Mouse (Mus musculus): Measurements from ENCODE around the gene Rprd1b. TPM values are rescaled to one million over a fixed set of nuclear protein-coding genes. Genes with fewer than 3 reads are reported as not detected.

Gene Rprd1b
- total RNA-seq, 2 experiments from 2014 or later: 23.2 to 29.3 TPM

DNA sequence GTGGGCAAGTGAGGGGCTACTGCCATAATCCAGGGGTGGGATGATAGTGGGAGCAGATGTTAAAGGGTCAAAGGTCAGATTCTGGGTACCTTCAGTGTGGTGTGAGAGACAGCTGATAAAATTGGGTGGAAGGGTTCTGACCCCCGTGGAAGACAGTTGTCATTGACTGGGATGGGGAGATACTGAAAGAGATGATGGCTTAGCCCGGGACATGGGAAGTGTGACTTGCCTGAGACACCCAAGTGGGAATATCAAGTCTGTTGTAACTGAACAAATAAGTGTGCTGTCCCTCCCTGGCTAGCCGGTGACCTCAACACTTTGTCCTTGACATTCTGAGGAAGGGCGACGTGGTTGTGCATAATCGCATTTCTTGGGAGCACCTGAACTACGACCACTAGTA is 141.5 kb downstream of the Rprd1b start:
- DNase-seq (ENCODE audit: low spot score): no peak

DNA sequence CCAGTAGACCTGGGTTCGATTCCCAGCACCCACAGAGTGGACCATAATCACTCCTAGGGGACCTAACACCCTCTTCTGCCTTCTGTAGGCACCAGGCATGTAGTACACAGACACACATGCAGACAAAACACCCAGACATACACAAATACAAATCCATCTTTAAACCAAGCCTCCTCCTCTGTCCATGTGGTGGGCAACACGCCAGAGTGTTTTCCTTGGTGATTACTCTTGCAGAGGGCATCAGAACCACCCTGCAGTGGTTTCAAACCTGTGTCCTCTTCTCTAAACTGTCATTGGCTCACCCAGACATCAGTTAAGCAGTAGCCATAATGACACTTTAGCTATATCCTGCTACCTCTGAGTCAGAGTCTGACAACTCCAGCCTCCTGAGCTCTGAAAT is 142.1 kb downstream of the Rprd1b start:
- DNase-seq (ENCODE audit: low spot score): no peak

DNA sequence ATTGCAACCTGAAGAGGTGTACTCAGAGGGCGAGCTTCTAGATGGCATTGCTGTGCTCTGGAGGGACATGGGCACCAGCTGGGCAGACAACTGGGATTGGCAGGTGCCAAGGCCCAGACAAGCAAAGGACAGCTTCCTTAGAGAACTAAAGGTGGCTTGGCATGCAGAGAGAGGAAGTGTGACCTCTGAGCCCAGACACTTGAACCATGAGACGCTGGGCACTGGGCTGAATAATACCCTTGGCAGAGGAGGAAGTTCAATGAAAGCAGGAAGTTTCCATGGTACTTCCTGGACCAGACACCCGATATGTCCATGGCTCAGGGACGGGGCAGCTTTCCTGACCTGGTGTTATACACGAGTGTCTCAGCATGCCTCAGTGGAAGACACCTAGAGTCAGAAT is 146.1 kb downstream of the Rprd1b start:
- no peak for DNase-seq (ENCODE audit: low spot score)

DNA sequence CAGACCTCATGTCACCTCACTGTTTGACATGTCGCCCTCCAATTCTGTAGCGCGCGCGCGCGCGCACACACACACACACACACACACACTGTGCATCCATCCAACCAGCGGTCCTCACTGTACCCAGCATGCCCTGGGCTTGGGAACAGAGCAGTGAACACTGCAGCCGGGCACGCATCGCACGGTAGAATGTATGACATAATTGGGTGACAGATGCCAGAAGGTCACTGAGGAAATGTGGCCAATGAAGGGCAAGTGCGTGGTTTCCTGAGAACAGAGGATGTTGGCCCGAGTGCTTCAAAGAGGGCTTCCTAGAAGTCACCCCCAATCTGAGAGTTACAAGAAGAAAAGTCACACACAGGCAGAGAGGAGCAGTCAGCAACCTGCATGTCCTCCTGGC is 146.7 kb downstream of the Rprd1b start:
- DNase-seq (ENCODE audit: low spot score): no peak

DNA sequence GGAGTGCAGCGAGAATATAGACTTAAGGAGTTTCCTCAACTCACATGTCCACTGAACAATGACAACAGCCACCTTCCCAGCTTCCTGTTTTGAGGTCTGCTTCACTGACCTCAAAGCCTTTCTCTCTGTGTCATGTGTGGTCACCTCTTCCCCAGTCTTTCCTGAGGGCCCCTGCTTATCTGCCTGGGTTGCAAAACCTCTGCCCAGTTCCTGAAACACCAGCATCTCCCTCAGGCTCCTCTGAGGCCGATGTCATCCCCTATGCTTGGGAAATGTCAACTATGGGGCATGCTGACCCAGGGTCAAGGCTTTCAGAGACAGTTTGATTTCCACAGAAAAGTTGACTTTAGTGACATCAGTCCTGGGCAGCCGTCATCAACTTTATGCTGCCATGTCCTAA is 147.1 kb downstream of the Rprd1b start:
- no peak for DNase-seq (ENCODE audit: low spot score)

DNA sequence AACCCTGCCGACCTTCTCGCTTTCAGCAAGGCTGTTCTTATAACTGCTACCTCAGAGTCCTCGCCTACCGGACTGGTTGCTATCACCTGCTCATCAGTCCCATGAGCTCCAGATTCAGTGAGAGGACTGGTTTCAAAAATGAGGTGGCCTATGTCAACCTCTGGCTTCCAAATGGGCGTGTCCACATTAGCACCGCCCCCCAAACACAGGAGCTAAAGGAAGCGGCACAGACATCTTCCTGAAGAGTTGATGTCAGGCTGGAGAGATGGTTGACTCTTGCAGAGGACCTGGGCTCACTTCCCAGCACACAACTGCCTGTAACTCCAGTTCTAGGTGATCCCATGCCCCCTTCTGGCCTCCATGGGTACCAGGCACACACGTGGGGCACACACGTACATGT is 148.5 kb downstream of the Rprd1b start:
- DNase-seq (ENCODE audit: low spot score): no peak

DNA sequence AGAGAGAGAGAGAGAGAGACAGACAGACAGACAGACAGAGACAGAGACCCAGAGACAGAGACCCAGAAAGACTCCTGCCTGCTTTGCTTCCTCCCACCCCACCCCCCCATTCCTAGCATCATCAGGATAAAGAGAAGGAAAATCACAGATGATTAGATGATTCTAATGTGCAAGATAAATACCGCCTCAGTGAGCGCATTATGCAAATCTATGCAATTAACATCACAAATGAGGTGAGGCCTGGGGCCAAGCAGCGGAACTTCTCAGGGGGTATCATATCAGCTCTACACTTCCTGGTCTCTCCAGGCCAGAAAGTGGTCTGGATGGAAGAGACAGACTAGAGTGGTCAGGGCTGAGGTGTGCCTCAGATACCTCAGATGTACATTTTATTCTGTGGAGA is 149.3 kb downstream of the Rprd1b start:
- DNase-seq (ENCODE audit: low spot score): no peak

DNA sequence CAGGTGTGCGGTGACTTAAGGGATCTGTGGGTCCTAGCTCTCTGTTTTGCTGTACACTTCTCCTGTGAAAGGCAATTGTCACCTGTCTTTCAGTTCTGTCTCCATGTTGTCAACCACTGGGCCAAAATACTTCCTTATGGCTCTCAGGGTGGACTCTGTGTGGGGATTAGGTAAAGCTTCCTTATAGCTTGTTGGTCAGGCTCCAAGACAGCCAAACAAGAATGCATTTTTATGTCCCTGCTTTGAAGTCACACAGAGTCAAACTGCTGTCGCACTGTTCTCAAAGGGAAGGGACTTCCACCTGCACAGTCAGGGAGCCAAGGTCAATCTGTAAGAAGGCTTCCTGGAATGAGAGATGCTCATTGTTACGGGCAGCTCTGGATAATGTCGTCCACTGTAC is 149.8 kb downstream of the Rprd1b start:
- no peak for DNase-seq (ENCODE audit: low spot score)

DNA sequence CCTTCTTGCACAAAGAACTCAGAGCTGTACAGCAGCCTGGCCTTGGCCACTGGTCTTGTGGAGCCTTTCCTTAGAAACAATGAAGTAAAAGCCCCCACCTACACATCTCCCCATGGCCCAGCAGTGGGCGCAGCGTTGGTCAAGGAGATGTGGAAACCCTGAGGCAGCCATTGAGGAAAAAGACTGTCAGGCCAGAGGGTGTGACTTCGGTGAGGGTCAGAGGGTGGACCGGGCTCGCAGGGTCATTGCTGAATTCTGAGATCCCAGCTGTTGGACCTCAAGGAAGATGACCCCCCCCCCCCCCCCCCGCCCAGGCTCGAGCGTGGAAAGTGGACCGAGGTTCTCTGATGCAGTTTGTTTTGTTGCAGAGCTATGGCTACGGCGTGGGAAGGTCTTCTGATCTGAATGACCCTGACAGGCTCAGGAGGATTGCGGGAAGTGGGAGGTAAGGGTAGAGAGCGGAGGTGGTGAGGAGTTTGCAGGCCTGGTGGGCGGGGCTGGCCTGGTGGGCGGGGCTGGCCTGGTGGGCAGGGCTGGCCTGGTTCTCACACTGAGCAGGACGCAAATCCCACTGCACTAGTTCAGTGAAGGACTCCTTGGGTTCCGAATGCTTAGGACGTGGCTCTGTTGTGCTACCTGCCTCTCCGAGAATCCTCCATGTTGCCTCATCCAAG is 150.5 kb downstream of the Rprd1b start:
- peak; percentile 82 for DNase-seq (ENCODE audit: low spot score)

DNA sequence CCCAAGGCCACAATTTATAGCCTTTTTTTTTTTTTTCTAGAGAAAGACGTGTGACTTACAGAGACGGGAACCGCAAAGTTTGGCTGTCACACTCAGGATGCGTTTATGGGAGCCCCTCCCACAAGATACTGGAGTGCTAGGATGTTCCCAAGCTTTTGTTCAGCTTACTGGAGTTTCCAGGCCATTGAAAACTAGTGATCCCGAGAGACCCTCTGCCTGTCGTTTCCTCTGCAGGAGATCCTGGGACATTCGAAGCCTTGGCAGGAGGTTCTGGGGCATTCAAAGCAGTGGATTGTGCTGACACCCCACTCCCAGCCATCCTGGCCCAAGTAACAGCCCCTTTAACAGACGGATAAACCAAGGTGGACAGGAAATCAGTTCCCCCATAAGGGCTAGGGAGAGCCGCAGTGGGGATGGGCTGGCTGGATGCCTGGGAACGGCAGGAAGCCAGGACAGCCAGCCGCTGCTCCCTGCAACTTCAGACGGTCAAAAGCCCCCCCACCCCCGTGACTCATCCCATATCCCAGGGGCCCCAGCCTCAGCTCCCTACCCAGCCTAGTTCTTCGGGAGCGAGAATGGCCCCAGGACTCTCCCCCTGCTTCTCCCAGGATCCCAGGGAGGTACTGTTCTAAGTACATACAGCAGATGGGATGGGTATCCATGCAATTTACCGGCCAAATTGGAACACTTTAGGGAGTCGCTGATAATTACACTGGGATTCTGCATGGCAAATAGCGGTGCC is 151.2 kb downstream of the Rprd1b start:
- DNase-seq (ENCODE audit: low spot score): peak; percentile 62

DNA sequence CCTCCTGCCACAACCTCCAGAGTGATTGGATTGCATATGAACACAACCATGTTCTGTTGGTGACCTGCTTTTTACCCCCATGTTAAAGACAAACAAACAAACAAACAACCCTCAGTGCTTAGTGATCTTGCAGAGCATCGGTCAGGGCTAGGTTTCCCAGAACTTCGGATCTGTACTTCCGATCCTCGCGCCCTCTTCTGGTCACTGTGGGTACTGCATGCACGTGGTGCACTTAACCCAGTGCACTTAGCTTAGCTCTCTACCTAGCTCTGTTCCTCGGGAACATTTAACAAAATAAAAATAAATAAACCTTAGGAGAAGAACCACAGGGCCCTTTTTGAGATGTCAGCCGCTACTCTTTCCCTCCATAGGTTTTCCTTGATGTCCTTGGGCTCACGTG is 152.5 kb downstream of the Rprd1b start:
- peak; percentile 42 for DNase-seq (ENCODE audit: low spot score)

Other genes with a start within 250 kb of the Rprd1b start
- not detected for gene Vstm2l, start 113.8 kb upstream of the Rprd1b start, total RNA-seq (2021)
- 10 to 100 TPM; 19.3 to 25.4 TPM for gene Tti1, start 64 bp upstream of the Rprd1b start, total RNA-seq (2021)
- gene Tgm2, start 117.9 kb downstream of the Rprd1b start, total RNA-seq (2021): 10 to 100 TPM; 40.7 to 47.3 TPM
- 1 to 10 TPM; 1.2 to 1.7 TPM for gene D630003M21Rik, start 200.7 kb downstream of the Rprd1b start, total RNA-seq (2021)
- gene Bpi, start 229.6 kb downstream of the Rprd1b start, total RNA-seq (2021): not detected

Measured in gastrocnemius, adult 18-20 months (tissue).